Mouse (Mus musculus) cerebellum, adult 11 months (tissue): ENCODE results near the gene Nudt4.

Experiments
- DNase-seq: peaks from one replicate; pipeline ENCODE4 v3.0.0; 2022

The Nudt4 gene

DNA sequence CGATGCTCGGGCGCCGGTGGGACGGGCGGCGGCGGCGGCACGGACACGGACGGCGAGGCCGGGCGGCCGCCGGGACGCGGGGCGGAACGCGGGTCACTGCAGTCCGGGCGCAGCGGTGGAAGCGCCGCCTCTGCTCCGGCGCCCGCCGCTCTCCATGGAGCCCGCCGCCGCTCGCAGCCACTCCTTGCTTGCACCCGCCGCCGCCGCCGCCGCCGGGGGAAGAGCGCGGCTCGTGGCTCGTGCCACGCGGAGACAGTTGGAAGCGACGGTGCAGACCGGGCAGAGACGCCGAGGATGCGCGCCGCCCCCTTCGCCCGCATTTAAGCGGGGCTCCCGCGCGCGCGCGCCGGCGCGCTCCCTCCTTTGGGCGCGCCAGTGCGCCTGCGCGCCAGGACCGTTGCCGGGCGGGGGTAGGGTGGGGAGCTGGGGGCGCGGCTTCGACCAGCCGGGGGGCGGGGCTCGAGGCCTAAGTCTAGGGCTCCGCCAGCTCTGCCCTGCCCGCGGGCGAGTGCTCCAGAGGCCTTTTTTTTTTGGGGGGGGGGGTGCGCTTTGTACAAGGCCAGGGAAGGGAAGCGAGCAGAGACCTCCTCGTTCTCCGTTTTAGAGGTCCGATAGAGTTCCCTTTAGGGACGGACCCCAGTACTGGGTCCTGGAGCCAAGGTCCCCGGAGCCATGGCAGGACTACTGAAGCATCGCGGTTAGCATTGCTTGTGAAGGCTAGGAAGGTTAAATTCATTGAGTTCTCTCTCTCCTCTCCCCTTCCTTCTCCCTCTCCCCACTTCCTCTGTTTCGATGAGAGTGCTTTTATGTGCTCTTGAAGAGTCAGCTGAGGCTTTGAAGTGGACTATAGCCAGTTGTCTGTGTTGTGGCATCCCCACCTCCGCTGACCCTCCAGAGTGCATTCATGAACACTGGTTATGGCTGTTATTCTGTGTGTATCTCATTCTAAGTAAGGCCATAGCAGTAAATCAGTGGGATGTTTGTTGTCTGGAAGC, at the start of gene Nudt4:
Gene Nudt4 (minus strand): TSS at position 296 of the 995 bp plus-strand sequence.
- DNase-seq = peak; percentile 83

DNA sequence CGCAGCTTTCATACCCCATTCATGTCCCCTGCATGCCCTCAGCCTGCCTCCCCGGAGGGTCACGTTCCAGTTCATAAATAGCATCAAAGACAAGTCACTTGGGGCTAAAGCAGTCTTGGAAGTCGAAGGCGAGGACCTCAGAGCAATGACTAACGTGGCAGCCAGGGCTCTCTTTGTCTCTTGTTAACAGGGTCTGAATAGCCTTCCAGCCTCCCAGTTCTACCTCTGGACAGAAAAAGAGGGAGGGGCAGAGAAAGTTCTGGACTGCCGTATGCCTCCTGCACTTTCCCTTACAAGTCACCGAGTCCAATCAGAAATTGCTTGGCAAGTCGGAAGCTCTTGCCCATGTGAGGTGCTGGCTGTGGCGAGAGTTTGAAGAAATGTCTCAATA, 47.4 kb upstream of the Nudt4 start:
- no peak for DNase-seq

DNA sequence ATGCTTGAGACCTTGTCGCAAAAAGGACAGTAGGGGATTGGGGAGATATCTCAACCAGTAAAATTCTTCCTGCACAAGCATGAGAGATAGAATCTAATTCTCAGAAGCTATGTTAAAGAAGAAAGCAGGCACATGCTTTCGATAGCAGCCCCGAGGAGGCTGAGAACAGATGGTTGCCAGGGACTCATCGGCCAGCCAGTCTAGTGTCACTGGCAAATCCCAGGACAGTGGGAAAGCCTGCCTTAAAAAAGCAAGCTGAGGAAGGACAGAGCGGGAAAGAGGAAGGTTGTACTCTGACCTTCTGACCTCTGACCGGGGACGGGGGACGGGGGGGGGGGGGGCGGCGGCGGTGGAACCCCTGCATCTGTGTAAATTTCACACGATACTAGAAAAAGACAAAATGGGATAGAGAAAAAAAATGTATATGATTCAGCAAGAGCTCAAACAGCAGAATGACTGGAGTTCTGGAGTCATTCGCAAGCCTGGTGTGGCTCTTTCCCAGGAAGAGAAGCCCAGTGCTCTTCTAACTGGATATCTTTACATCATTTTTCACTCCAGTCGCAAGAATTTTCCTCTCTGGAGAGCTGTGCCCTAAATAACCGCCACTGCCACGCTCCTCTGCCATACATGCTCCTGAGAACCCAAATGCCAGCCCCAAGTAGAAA, 46.9 kb upstream of the Nudt4 start:
- no peak for DNase-seq

DNA sequence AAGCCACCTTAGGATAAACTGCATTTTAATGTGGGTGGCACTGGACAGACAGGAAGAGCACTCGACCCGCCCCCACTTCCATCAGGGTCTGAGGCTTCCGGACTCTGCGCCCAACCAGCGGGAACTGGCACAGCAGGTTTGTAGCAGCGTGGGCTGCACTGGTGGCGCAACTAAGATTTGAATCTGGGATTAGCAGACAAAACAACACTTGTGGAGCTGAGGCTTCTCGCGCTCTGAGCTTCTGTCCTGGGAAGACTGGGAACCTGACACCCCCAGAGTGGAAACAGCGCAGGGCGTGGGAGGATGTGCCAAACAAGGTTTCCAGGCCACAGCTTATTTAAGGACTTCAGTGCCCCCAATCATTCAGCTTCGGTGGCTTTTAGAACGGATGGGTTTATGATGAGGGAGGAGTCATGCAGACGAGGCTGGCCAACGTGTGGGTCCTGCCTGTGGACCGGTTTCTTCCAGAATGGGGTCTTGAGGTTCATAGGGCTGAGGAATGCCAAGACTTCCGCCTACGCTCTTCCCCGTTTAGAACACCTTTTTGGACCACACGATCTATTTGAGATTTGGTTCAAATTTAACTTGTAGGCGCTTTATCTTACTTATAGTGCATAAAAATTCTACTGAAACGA, 41.1 kb upstream of the Nudt4 start:
- DNase-seq = no peak

DNA sequence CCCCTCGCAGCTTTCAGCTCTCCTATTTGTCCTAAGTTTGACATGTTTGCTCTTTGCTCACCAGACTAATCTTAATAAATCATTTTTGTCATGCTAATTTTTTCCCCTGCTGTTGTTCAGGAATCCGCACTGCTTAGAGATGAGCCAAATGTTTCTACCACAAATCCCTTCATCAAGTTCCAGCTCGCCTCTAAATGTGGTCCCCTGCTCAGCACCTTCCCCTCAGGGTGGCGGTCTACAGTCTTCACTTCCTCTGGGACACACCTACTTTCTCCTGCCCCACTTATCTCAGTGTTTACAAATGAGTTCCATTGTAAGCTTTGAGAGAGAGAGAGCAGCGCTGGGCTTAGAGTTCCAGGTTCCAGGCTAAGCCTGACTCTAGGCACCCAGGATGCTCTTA, 36.6 kb upstream of the Nudt4 start:
- no peak for DNase-seq

DNA sequence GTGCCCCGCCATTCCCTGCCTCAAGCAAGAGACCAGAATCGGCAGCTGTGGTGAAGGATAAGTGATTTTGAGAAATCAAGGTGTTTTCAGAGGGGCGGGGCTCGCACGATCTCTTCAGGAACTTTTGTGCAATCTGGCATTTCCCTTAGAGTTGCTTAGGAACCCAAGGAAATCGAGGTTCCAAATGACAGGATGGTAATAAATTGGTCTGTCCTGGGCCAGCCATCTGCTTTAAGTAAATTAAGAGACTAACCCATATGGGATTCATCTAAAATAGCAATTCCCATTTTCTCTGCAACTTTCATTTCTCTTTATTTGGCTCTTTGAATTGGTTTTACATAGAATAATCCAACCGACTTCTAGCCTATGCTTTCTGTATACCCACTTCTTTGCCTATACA, 35.8 kb upstream of the Nudt4 start:
- DNase-seq = no peak

DNA sequence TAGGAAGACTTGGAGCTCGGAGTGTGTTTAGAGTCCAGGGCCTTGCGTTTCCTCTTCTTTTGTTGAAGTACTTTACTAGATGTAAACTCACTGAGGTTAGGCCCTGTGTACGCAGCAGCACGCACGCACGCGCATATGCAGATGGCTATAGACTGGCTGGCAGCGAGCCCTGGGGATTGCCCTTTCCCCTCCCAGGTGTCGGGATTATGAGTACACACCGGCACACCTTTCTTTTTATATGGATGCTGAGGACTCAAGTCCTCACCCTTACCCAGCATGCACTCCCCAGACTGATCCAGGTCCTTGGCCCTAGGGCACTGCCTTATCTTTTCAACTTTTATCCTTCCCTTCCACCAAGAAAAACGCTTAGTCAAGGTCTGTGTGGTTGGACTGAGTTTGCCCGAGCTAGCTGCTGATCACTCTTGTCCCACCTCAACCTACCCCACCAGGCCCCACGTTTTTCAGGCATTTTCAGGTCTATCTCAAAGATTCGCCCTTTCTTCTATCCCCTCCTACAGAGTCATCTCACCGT, 34.2 kb upstream of the Nudt4 start:
- no peak for DNase-seq

DNA sequence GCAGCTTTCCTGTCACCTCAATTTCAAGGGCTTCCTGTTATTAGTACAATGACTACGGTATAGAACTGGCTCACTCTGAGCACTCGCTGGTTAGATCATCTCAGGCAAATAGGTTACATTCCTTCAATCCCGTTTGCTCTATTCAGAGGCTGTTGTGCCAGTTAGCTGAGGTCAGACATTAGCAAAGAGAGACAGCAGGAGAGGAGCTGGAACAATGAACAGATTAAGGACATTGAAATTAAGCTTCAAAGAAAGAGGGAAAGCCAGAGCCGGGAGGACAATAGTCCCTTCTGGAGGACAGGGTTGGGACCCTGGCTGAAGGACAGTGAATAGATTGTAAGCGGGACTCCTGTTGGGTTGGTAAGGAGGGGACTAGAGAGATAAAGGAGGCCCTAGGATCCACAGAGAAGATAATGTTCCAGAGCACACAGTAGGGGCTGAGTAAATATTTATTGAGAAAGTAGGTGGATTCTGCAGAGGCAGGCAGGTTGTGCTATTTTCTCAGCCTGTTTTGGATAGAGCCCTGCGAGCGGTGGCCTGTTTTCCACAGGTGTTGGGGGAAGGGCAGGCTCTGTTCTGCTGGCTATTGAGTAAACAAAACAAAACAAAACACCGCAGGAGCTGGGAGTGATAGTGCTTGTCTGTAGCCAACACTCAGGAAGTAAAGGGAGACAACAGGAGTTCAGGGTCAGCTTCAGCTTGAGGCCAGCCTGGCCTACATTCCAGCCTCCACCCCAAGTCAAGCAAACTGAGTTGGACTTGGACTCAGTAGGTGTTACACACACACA, 32.1 kb upstream of the Nudt4 start:
- no peak for DNase-seq

DNA sequence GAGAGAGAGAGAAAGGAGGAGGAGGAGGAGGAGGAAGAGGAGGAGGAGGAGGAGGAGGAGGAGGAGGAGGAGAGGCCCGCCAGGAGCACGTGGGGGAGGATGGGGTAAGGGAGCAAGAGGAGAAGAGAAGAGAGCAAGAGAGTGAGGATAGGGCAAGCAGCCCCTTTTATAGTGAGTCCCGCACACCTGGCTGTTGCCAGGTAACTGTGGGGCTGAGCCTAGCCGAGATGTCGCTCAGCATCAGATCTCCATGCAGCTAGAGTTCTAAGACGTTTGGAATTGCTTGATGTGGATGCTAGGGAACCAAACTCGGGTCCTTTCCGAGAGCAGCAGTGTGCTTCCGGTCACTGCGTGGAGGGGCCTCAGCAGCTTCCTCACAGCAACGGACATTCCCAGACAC, 30.5 kb upstream of the Nudt4 start:
- DNase-seq = no peak

DNA sequence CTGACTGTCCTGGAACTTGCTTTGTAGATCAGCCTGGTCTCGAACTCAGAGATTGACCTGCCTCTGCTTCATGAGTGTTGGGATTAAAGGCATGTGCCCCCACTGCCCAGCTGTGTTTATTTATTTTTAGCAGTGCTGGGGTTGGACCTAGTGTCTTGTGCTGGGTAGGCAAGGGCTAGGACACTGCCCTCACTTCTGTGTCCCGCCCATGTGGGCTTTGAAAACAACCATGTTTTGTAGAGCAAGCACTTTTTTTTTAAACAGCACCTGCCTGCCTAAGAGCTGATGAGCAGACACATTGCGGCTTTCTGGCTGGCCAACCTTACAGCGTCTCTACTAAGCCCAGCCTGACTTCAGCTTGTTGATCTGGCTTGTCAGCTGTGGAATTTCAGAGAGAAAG, 27.3 kb upstream of the Nudt4 start:
- DNase-seq = no peak

DNA sequence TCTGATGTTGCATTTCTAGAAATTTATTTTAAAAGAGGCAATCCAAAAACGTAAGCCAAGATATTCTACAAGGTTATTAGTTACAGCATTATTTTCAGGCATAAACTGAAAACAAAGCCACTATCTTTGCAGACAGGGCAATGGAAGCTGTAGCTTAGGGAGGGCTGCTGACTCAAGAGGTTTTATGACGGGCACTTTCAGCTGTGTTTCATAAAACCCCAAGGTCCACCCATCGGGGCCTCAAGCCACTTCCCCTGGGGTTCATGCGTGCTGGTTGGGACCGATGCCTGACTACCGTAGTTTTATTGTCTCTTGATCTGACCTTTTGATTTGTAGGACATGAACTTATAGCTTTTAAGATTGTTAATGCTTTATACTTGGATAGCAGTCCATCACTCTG, 26.2 kb upstream of the Nudt4 start:
- no peak for DNase-seq

DNA sequence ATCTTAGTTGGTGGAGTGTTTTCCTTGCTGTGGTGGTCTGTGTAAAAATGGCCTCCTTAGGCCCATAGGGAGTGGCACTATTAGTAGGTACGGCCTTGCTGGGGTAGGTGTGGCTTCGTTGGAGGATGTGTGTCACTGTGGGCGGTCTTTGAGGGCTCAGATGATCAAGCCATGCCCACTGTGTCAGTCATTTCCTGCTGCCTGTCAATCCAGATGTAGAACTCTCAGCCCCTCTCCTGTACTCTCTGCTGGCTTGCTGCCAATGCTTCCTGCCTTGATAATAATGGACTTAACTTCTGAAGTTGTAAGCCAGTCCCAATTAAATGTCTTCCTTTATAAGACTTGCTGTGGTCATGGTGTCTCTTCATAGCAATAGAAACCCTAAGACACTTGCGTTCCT, 25.2 kb upstream of the Nudt4 start:
- no peak for DNase-seq

DNA sequence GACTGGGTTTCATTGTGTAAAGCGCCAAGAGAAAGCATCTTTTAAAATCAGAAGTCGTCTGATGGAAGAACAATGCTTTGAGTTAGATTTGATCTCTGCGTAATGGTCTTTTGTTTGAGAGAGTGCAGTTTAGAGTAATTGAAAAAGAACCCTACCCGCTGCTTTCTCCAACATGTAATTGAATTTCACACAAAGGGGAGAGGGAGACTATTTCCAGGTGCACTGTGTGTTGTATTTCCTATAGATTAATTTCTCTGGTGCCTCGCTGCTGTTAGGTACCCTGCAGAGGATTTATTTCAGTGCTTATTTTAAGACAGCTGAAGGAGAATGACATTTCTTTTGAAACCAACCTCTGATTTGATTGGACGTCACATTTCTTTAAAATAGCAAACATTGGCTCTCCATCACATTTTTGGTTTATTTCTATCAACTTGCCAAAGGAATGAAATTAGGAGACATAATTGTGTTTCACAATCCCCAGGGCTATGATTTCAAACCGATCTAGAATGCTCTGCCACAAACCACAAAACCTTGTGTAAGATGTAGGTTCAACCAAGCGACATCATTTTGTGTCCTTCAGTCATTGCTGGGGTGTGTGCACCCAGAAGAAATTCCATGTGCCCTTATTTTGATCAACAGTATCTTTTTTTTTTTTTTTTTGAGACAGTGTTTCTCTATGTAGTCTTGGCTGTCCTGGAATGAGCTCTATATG, 23.7 kb upstream of the Nudt4 start:
- DNase-seq = no peak

DNA sequence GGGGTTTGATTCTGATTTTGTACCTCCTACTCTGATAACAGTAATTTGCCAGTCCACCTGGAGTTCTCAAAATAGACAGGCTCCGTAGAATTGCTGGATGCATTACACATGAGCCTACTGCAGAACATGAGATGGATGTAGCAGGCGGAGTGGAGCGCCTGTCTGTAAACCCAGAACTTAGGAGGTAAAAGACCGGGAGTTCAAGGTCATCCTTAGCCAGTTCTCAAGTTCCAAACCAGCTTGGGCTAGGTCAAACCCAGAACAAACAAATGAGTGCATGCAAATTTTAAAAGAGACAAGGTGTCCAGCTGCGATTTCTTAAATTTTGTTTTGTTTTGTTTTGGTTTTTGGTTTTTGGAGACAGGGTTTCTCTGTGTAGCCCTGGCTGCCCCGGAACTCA, 21.6 kb upstream of the Nudt4 start:
- no peak for DNase-seq

DNA sequence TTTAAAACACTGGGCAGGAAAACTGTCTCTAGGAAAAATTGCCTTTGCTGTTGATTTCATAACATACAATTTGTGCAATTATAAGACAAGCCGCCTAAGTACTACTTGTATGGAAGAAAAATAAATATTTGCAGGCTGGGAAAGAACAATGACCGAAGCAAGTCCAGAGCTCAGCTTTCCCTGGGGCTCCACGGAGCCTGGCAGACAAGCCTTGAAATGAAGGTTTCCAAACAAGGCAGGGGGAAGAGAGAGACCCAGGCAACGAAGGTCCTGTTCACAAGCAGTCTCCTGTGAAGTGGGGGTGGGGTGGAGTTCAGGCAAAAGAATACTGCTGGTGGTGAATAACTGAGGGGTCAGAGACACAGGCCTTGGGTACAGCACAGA, 13.6 kb upstream of the Nudt4 start:
- DNase-seq = no peak

DNA sequence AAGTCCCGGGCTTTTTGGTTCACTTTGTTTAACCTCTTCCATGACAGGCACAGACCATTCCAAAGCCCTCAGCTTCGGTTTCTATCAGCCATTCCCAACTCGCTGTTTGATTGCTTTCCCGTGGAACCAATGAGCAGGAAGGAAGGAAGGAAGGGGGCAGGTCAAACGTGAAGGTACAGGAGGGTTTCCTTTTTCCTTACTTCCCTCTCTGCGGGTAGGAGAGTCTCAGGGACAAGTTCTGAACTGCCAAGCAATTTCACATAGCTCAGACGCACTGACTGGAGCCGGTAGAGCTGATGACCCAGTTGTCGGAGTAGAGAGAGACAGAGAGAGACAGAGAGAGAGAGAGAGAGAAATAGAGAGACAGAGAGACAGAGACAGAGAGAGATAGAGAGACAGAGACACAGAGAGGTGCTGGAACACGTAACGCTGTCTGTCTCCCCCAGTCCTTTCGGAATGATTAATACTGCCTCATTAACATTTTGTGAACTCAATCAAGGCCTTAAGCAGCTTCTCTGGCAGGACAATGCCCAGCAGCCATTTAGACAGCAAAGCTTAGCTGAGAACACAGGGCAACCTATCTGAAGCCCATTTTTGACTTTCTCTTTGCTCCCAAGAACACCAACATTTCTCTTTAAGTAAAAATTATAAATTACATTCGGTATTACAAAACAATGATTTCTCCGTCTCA, 13.1 kb upstream of the Nudt4 start:
- DNase-seq = no peak

DNA sequence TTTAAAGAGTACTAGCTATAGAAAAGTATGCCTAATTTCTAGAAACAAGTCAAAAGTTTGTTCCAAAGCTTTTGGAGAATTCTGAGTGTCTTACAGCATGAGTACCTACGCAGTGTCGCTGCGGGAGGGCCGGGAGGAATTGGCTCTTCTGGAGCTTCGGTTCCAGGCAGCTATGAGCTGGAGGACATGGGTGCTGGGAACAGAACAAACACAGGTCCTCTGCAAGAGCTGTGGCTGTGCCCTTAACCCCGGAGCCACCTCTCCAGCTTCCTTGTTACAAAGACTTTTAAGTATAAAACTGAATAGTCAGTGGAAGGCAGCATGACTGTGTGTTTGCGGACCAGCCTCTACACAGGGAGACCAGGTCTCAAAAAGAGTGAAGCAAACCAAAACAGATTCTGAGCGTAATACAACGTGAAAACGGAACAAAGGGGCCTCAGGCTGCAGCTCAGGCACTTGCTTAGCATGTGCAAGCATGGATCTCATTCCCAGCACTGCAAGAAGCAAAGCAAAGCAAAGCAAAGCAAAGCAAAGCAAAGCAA, 12.0 kb upstream of the Nudt4 start:
- no peak for DNase-seq

DNA sequence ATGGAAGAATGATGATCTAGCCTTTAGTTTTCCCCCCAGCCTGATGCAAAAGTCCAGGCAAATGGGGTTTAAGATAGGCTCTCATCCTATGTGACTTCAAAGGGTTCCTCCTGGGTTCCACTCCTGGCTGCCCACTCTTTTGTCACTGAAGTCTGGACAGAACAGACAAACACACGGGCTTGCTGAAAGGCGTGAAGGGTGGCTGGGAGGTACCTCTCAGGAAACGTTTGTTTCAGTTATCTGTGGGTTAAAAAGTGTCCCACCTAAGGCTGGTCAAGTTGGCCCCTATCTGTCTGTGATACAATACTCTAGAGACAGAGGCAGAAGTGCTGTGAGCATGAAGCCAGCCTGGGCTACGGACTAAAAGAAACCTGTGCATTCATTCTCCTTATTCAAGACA, 11.0 kb upstream of the Nudt4 start:
- no peak for DNase-seq

DNA sequence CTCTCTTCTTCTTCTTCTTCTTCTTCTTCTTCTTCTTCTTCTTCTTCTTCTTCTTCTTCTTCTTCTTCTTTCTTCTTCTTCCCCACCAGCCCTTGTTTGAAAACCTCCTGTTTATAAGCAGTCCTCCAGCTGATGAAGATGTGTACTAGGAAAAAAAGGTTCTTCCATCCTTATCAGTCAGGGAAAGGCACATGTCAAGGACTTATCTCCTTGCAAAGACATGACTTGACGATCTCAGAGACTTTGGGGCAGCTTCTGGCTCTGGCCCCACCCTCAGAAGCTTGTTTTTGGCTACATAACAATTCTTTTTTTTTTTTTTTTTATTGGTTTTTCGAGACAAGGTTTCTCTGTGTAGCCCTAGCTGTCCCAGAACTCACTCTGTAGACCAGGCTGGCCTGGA, 5.5 kb upstream of the Nudt4 start:
- no peak for DNase-seq

DNA sequence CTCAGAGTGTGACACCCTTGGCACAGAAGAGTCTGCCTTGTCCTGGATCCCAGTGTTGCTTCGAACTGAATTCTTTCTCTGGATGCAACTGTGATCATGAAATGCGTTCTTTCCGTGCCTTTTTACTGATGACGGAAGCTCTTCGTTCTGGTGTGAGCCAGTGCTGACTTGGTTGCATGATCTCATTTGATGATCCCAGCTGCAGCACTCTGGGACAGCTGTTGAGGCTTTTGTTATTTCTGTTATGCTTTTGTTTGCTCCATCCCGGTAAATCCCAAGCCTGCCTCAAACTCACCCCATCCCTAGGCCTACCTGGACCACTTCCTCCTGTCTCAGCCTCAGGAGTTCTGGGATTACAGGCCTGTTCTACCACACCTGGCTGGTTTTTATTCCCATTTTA, 4.1 kb upstream of the Nudt4 start:
- DNase-seq = no peak

DNA sequence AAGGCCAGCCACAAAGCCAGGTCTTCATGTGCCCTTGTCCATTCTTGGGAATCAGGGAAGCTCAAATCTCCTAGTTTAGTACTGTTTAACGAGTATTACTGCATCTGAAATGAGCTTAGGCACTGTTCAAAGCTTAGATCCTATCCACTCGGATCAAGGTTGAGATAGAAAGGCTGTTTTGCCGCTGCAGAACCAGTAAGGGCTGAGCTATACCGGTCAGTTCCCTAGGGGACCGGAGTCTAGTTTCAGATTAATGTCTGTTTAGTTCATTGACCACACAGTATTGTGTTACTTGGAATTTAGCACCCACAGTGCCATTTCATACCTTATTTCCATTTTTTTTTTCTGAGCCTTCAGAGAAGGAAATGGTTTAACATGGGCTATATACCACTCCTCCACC, 3.6 kb upstream of the Nudt4 start:
- DNase-seq = no peak
